Mouse (Mus musculus) cerebellum, postnatal 4 days (tissue): ENCODE measurements around the gene Ndel1.

Source experiments
- DNase-seq, 2 experiments: peaks; one replicate each; pipeline ENCODE4 v3.0.0; 2022; ENCODE audit warnings: low spot score in 2 of 2, mixed read lengths in 1 of 2

Ndel1 gene

DNA sequence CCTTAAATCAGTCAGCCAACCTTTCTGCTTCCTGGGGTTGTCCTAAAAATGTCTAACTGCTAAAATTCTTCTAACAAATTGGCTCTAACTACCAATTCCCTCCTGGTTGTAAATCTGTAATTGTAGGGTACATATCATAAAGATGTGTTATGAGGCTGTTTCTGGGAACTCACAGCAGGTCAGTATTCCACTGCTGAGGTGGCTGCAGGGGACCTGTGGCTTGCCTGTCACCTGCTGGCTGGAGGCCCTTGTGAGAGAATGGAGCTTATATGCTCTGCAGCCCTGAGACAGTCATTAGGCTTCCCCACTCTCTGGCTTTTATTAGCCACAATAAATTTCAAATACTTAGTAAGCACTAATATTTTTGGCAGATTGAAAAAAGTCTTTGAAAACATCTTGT lies 92.8 kb downstream of the Ndel1 start:
- DNase-seq, result no peak

DNA sequence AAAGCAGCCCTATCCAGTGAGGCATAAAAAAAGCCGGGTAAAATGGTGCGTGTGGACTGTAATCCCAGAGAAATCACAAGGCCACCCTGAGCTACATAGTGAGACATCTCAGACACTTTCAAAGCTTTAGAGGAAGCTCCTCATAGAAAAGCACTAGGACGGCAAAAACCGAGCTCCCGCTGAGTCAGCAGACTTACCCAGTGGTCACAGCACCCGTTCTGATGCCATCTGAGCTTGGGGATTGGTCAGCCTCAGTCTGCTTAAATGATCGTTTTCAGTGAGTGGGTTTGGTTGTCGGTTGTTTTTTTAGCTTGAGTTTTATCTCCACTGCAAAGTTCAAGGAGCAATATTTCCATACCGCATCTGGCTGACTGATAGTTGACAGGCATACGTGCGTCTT lies 93.7 kb downstream of the Ndel1 start:
- DNase-seq, result no peak

DNA sequence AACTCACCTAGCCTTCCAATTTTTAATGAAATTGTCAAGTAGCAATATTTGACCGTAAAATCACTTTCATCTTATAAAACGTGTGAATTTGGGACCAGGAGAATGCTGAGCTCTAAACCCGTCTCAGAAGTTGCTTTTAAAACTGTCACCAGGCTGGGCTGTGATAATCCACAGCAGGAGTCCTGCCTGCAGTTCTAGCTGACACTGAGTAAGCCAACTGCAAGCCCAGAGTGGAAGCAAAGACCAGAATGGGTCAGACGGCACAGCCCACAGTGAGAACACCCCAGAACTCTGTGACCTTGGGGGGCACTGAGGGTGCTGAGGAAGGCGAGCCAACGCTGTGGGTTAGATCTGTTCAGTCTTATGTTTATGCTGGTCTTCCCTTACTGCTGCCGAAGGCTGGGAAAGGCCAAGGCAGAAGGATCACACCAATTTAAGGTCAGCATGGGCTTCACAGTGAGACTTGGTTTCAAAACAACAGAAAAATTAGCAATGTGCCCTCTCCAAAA lies 95.5 kb downstream of the Ndel1 start:
- no peak for DNase-seq
